Mouse (Mus musculus) monocyte, adult 2 months (primary cell): ENCODE data around the gene Rffl.

Experiments
- DNase-seq, 2 experiments: peaks; one replicate each; pipeline ENCODE4 v3.0.0; 2022; ENCODE audit warnings: low spot score in 2 of 2, low read depth in 1 of 2

Gene Rffl

GRCm38 (mm10) chr11:82871031-82871446 is at the start of gene Rffl:
TSS of gene Rffl (minus strand) at chr11:82871210.
- peak; percentile 67 to 83 for DNase-seq

- DNase-seq = no peak
Measured at GRCm38 (mm10) chr11:82920768-82921167, 49.8 kb upstream of the Rffl start.

GRCm38 (mm10) chr11:82914711-82915352 is 43.8 kb upstream of the Rffl start:
- DNase-seq = peak in 1 of 2 experiments; percentile 44

- no peak for DNase-seq
Measured at GRCm38 (mm10) chr11:82910679-82911389, 39.8 kb upstream of the Rffl start.

GRCm38 (mm10) chr11:82910250-82910649 is 39.2 kb upstream of the Rffl start, which contains the start of gene Unc45b:
TSS of gene Unc45b (plus strand) at chr11:82910550.
- no peak for DNase-seq

GRCm38 (mm10) chr11:82908608-82908989 is 37.6 kb upstream of the Rffl start:
- no peak for DNase-seq

- DNase-seq = peak; percentile 81 to 89
Measured at GRCm38 (mm10) chr11:82907651-82908607, 36.9 kb upstream of the Rffl start, which contains the start of gene Nle1. TSS of gene Nle1 (minus strand) at chr11:82908411.

GRCm38 (mm10) chr11:82905816-82906215 is 34.8 kb upstream of the Rffl start:
- DNase-seq = no peak

GRCm38 (mm10) chr11:82904952-82905351 is 33.9 kb upstream of the Rffl start:
- no peak for DNase-seq

- no peak for DNase-seq
Measured at GRCm38 (mm10) chr11:82901606-82902310, 30.7 kb upstream of the Rffl start.

- DNase-seq = no peak
Measured at GRCm38 (mm10) chr11:82899720-82900119, 28.7 kb upstream of the Rffl start.

GRCm38 (mm10) chr11:82897478-82897877 is 26.5 kb upstream of the Rffl start:
- DNase-seq = no peak

- no peak for DNase-seq
Measured at GRCm38 (mm10) chr11:82891936-82892335, 20.9 kb upstream of the Rffl start, which contains the start of gene Fndc8. TSS of gene Fndc8 (plus strand) at chr11:82892124.

GRCm38 (mm10) chr11:82890342-82890762 is 19.3 kb upstream of the Rffl start, which contains the start of gene Rad51d:
TSS of gene Rad51d (minus strand) at chr11:82890614.
- DNase-seq = peak; percentile 77 to 89

- no peak for DNase-seq
Measured at GRCm38 (mm10) chr11:82889524-82890341, 18.7 kb upstream of the Rffl start.

- DNase-seq = no peak
Measured at GRCm38 (mm10) chr11:82888491-82888946, 17.5 kb upstream of the Rffl start.

- no peak for DNase-seq
Measured at GRCm38 (mm10) chr11:82886559-82886958, 15.5 kb upstream of the Rffl start.

- DNase-seq = no peak
Measured at GRCm38 (mm10) chr11:82883180-82883579, 12.2 kb upstream of the Rffl start.

GRCm38 (mm10) chr11:82877726-82878344 is 6.8 kb upstream of the Rffl start:
- DNase-seq = no peak
